Mouse (Mus musculus) CH12.LX (cell line): ENCODE results near the gene Dennd5a. TPM values are rescaled to one million over a fixed set of nuclear protein-coding genes. Genes with fewer than 3 reads are reported as not detected.

Source experiments
- DNase-seq: peaks from one replicate; pipeline ENCODE4 v3.0.0-alpha.2; 2013; ENCODE audit errors: extremely low read depth
- H3K27ac ChIP-seq: 2 replicates; pipeline ENCODE4 v1.5.1; 2012; ENCODE audit warnings: low read depth, mild to moderate bottlenecking, control low read depth, moderate library complexity; ENCODE audit not compliant: insufficient read depth
- H3K27me3 ChIP-seq: replicated peaks from 2 replicates; pipeline ENCODE3; 2012; ENCODE audit warnings: inconsistent platforms
- H3K36me3 ChIP-seq, 2 experiments: replicated peaks in 1 of 2; 2 replicates each; pipeline versions ENCODE3 to v1.6.1; 2012; ENCODE audit warnings: inconsistent platforms in 1 of 2, low read length in 1 of 2, mild to moderate bottlenecking in 1 of 2, mixed read lengths in 1 of 2, moderate library complexity in 1 of 2; ENCODE audit not compliant: control insufficient read depth in 1 of 2, insufficient read depth in 1 of 2
- H3K4me1 ChIP-seq, 2 experiments: 2 replicates each; pipeline ENCODE4 v1.6.1; 2012; ENCODE audit warnings: inconsistent platforms in 1 of 2, moderate library complexity in 1 of 2; ENCODE audit not compliant: insufficient read depth in 2 of 2, control insufficient read depth in 1 of 2
- H3K4me2 ChIP-seq: 2 replicates; pipeline ENCODE4 v1.6.1; 2012; ENCODE audit warnings: low read depth, mild to moderate bottlenecking, control low read depth; ENCODE audit not compliant: poor library complexity, insufficient read depth, severe bottlenecking
- H3K4me3 ChIP-seq, 3 experiments: fragments of 150-350 bp in 1 of 3; sonication (generic) in 1 of 3; replicated peaks in 1 of 3; 2 replicates each; pipeline versions ENCODE3 to v1.5.1; 2011 to 2012; ENCODE audit warnings: low read depth in 2 of 3, low read length in 2 of 3, mild to moderate bottlenecking in 2 of 3, moderate library complexity in 2 of 3, control low read depth in 1 of 3, improper control_type of control experiment in 1 of 3, inconsistent platforms in 1 of 3, mixed read lengths in 1 of 3; ENCODE audit not compliant: poor library complexity in 1 of 3
- H3K79me2 ChIP-seq: replicated peaks from 2 replicates; pipeline ENCODE4 v1.6.1; 2012; ENCODE audit warnings: mild to moderate bottlenecking, moderate library complexity; ENCODE audit not compliant: control insufficient read depth, poor library complexity, insufficient read depth, severe bottlenecking; ENCODE audit errors: extremely low read depth
- H3K9ac ChIP-seq: 2 replicates; pipeline ENCODE4 v1.6.1; 2012; ENCODE audit warnings: low read depth, mild to moderate bottlenecking, control low read depth, moderate library complexity; ENCODE audit not compliant: insufficient read depth
- H3K9me3 ChIP-seq: replicated peaks from 2 replicates; pipeline ENCODE3; 2012; ENCODE audit warnings: low read length, inconsistent platforms, mixed read lengths
- CTCF ChIP-seq, 2 experiments: IDR thresholded peaks in 1 of 2; conservative IDR thresholded peaks in 1 of 2; 2 replicates each; pipeline ENCODE4 v1.5.1; 2011 to 2012; ENCODE audit warnings: low read depth in 2 of 2, low read length in 2 of 2, improper control_type of control experiment in 1 of 2, inconsistent platforms in 1 of 2, mild to moderate bottlenecking in 1 of 2, moderate library complexity in 1 of 2
- E2F4 ChIP-seq: IDR thresholded peaks from 2 replicates; pipeline ENCODE4 v1.6.1; 2011; ENCODE audit warnings: low read depth, low read length, improper control_type of control experiment; ENCODE audit not compliant: insufficient replicate concordance
- ELF1 ChIP-seq: IDR thresholded peaks from 2 replicates; pipeline ENCODE4 v1.6.1; 2014; ENCODE audit warnings: low read depth, mild to moderate bottlenecking, inconsistent platforms, low read length, improper control_type of control experiment
- JUN ChIP-seq: IDR thresholded peaks from 2 replicates; pipeline ENCODE4 v1.6.1; 2011; ENCODE audit warnings: low read depth, mild to moderate bottlenecking, low read length, improper control_type of control experiment, moderate library complexity; ENCODE audit not compliant: insufficient read depth
- JUND ChIP-seq: conservative IDR thresholded peaks from 2 replicates; pipeline ENCODE4 v1.6.1; 2011; ENCODE audit warnings: low read depth, low read length, improper control_type of control experiment
- KAT2A ChIP-seq: IDR thresholded peaks from 2 replicates; pipeline ENCODE4 v1.6.1; 2012; ENCODE audit warnings: low read length, improper control_type of control experiment, inconsistent platforms; ENCODE audit not compliant: insufficient replicate concordance
- MAFK ChIP-seq: IDR thresholded peaks from 2 replicates; pipeline ENCODE4 v1.6.1; 2011; ENCODE audit warnings: low read length, improper control_type of control experiment; ENCODE audit not compliant: insufficient replicate concordance
- MAX ChIP-seq: IDR thresholded peaks from 2 replicates; pipeline ENCODE4 v1.6.1; 2011; ENCODE audit warnings: low read length, improper control_type of control experiment
- MAZ ChIP-seq: IDR thresholded peaks from 2 replicates; pipeline ENCODE4 v1.6.1; 2012; ENCODE audit warnings: low read depth, mild to moderate bottlenecking, inconsistent platforms, low read length, improper control_type of control experiment, moderate library complexity
- MEF2A ChIP-seq: IDR thresholded peaks from 2 replicates; pipeline ENCODE4 v1.6.1; 2014; ENCODE audit warnings: low read depth, mild to moderate bottlenecking, inconsistent platforms, low read length, improper control_type of control experiment, borderline replicate concordance
- MXI1 ChIP-seq: IDR thresholded peaks from 2 replicates; pipeline ENCODE4 v1.6.1; 2011; ENCODE audit warnings: mild to moderate bottlenecking, low read depth, low read length, improper control_type of control experiment
- POLR2AphosphoS2 ChIP-seq: IDR thresholded peaks from 2 replicates; pipeline ENCODE4 v1.6.1; 2011; ENCODE audit warnings: low read depth, low read length, improper control_type of control experiment
- SMC3 ChIP-seq: IDR thresholded peaks from 2 replicates; pipeline ENCODE4 v1.6.1; 2011; ENCODE audit warnings: low read depth, low read length, improper control_type of control experiment
- TBP ChIP-seq: conservative IDR thresholded peaks from 2 replicates; pipeline ENCODE4 v1.6.1; 2011; ENCODE audit warnings: low read depth, low read length, improper control_type of control experiment
- USF1 ChIP-seq: IDR thresholded peaks from 2 replicates; pipeline ENCODE4 v1.6.1; 2014; ENCODE audit warnings: low read depth, mild to moderate bottlenecking, inconsistent platforms, low read length, improper control_type of control experiment
- ZC3H11A ChIP-seq: IDR thresholded peaks from 2 replicates; pipeline ENCODE4 v1.6.1; 2012; ENCODE audit warnings: low read depth, mild to moderate bottlenecking, inconsistent platforms, low read length, improper control_type of control experiment
- ZKSCAN1 ChIP-seq: IDR thresholded peaks from 2 replicates; pipeline ENCODE4 v1.6.1; 2012; ENCODE audit warnings: low read depth, inconsistent platforms, low read length, improper control_type of control experiment, borderline replicate concordance
- ZMIZ1 ChIP-seq: IDR thresholded peaks from 2 replicates; pipeline ENCODE4 v1.6.1; 2012; ENCODE audit warnings: low read depth, mild to moderate bottlenecking, inconsistent platforms, low read length, improper control_type of control experiment
- dilution Hi-C: fragments of 300-500 bp; cut with MboI; formaldehyde crosslinking; loops from 2 replicates; pipeline ENCODE4 v1.14.3; 2020; ENCODE audit warnings: low sequenced_read_pairs; ENCODE audit not compliant: extremely low pct_unique_long_range_greater_than_20kb, extremely low pct_ligation_motif_present
- in situ Hi-C: fragments of 300-500 bp; cut with MboI; formaldehyde crosslinking; loops from 3 replicates; pipeline ENCODE4 v1.14.3; 2019; ENCODE audit warnings: low sequenced_read_pairs, low pct_ligation_motif_present, low pct_unique_long_range_greater_than_20kb, mixed read lengths
- polyA plus RNA-seq: library from polyadenylated mRNA; unstranded; fragments of >175 nt; gene quantifications from 2 replicates; pipeline ENCODE4 v1.2.1, GENCODE M21; 2012; ENCODE audit warnings: low read depth; ENCODE audit not compliant: insufficient read length
- total RNA-seq, 2 experiments: library from RNA; depleted of rRNA; stranded (reverse); fragments of 300-350 nt in 1 of 2; fragments of >200 nt in 1 of 2; gene quantifications; 2 replicates each; pipeline ENCODE4 v1.2.3; 2012 to 2014

Gene Dennd5a
- total and polyA plus RNA-seq, 3 experiments, result 20.7 to 29.5 (median 24.6) TPM

- TF ChIP-seq ZMIZ1, result no peak
- no peak for TF ChIP-seq MEF2A
- no peak for TF ChIP-seq MAZ
- TF ChIP-seq MAX, result no peak
- TF ChIP-seq POLR2AphosphoS2, result no peak
- TF ChIP-seq MXI1, result no peak
- TF ChIP-seq ZC3H11A, result no peak
- TF ChIP-seq KAT2A, result no peak
- no peak for TF ChIP-seq JUN
- no peaks in the 10 kb centered on the region for H3K27me3 ChIP-seq
- H3K4me1 ChIP-seq, result peaks cover 0 to 17% of the 10 kb centered on the region in 2 experiments; a peak in 2 of 4 replicates
- H3K4me2 ChIP-seq, result no peak overlapping the region
- in situ Hi-C loops, result no loop called here
- DNase-seq, result no peak
- H3K79me2 ChIP-seq, result no peaks in the 10 kb centered on the region
- no peaks in the 10 kb centered on the region for H3K9me3 ChIP-seq
- H3K4me3 ChIP-seq, result no peak overlapping the region
- no peak overlapping the region for H3K9ac ChIP-seq
- dilution Hi-C loops, result no loop called here
- H3K27ac ChIP-seq, result no peak overlapping the region
- H3K36me3 ChIP-seq, result no peaks in the 10 kb centered on the region
Measured at GRCm38 (mm10) chr7:110002092-110002491, 41.8 kb upstream of the Dennd5a start.

GRCm38 (mm10) chr7:109998388-109998787 is 38.1 kb upstream of the Dennd5a start:
- Histone ChIP-seq H3K27me3 (no peaks in the 10 kb centered on the region), H3K4me1 (no peaks in the 10 kb centered on the region), H3K4me3 (no peak overlapping the region), H3K27ac (no peak overlapping the region), H3K9me3 (no peaks in the 10 kb centered on the region), H3K36me3 (no peaks in the 10 kb centered on the region)
- dilution Hi-C loops (no loop called here), in situ Hi-C loops (no loop called here)
- DNase-seq, result no peak
- TF ChIP-seq JUND (no peak), CTCF (conservative IDR thresholded peaks at IDR 0.05 in 1 of 2, IDR thresholded peaks at IDR 0.05 in 1 of 2; ENCODE audit: low read depth in 2 of 2, low read length in 2 of 2) (no peak), ZC3H11A (no peak), MAFK (no peak), ZKSCAN1 (no peak), MEF2A (no peak), E2F4 (no peak), TBP (no peak), JUN (no peak), ELF1 (no peak), SMC3 (no peak), USF1 (no peak)
- TF ChIP-seq, all 38 proteins: peak for 0
- Histone ChIP-seq H3K9ac (no peak overlapping the region), H3K4me2 (no peak overlapping the region), H3K79me2 (no peaks in the 10 kb centered on the region)
